Mouse (Mus musculus) MEL (cell line): ENCODE measurements around the gene Zfp326.

Experiments
- GATA1 ChIP-seq: IDR thresholded peaks from 2 replicates; pipeline ENCODE4 v1.6.1; 2011; ENCODE audit warnings: low read depth, low read length, improper control_type of control experiment
- POLR2A ChIP-seq, 2 experiments: IDR thresholded peaks; 2 replicates each; pipeline ENCODE4 v1.6.1; 2011 to 2012; ENCODE audit warnings: low read length in 2 of 2, mild to moderate bottlenecking in 2 of 2, control low read depth in 1 of 2, improper control_type of control experiment in 1 of 2, low read depth in 1 of 2, moderate library complexity in 1 of 2; ENCODE audit not compliant: control insufficient read depth in 1 of 2, insufficient read depth in 1 of 2, poor library complexity in 1 of 2
- SIN3A ChIP-seq: IDR thresholded peaks from 2 replicates; pipeline ENCODE4 v1.6.1; 2012; ENCODE audit warnings: low read length, improper control_type of control experiment, inconsistent platforms

- TF ChIP-seq GATA1, result no peak
- TF ChIP-seq SIN3A, result no peak
- no peak for TF ChIP-seq POLR2A (IDR thresholded peaks at IDR 0.05; ENCODE audit: control insufficient read depth in 1 of 2, insufficient read depth in 1 of 2, low read depth in 1 of 2, low read length in 2 of 2, poor library complexity in 1 of 2)
Measured at GRCm38 (mm10) chr5:105858754-105859694, 17.3 kb upstream of the Zfp326 start.
